Mouse (Mus musculus) CD4-positive, CD25-positive, alpha-beta regulatory T cell, adult 4 months (primary cell): ENCODE measurements around the gene Ap5z1. TPM values are rescaled to one million over a fixed set of nuclear protein-coding genes. Genes with fewer than 3 reads are reported as not detected.

Experiments used
- ATAC-seq: one replicate; pipeline ENCODE4 v1.8.0; 2017
- polyA plus RNA-seq, 2 experiments: library from polyadenylated mRNA; unstranded; fragments of 100-300 nt; shearing (Covaris generic); gene quantifications; one replicate each; pipeline ENCODE4 v1.2.1; 2017

Gene Ap5z1
- polyA plus RNA-seq, 2 experiments from 2014 or later: 19.5 to 28.9 TPM

- no peak for ATAC-seq
Observed at GRCm38 (mm10) chr5:142521195-142521866, 57.6 kb downstream of the Ap5z1 start.

- ATAC-seq: no peak
Observed at GRCm38 (mm10) chr5:142524711-142525464, 61.1 kb downstream of the Ap5z1 start.

Other genes starting within 250 kb of the Ap5z1 start
- 10 to 100 TPM in 1 of 2 experiments, 1 to 10 TPM in 1; 8.2 to 13.2 TPM for gene Foxk1, start 62.4 kb upstream of the Ap5z1 start, polyA plus RNA-seq
- gene Papolb, start 66.1 kb downstream of the Ap5z1 start, polyA plus RNA-seq: not detected
- not detected for gene Radil, start 87.2 kb downstream of the Ap5z1 start, polyA plus RNA-seq
- not detected for gene Mmd2, start 144.9 kb downstream of the Ap5z1 start, polyA plus RNA-seq
- 10 to 100 TPM; 17.2 to 20.1 TPM for gene Wipi2, start 163.8 kb downstream of the Ap5z1 start, polyA plus RNA-seq
- under 1 TPM in 1 of 2 experiments, not detected in 1; 0.11 TPM for gene Slc29a4, start 228.6 kb downstream of the Ap5z1 start, polyA plus RNA-seq